Mouse (Mus musculus): Measurements from ENCODE around the gene Zfp664. TPM values are rescaled to one million over a fixed set of nuclear protein-coding genes. Genes with fewer than 3 reads are reported as not detected.

Gene Zfp664
- polyA plus RNA-seq, 1 experiment = 54.0 TPM

DNA sequence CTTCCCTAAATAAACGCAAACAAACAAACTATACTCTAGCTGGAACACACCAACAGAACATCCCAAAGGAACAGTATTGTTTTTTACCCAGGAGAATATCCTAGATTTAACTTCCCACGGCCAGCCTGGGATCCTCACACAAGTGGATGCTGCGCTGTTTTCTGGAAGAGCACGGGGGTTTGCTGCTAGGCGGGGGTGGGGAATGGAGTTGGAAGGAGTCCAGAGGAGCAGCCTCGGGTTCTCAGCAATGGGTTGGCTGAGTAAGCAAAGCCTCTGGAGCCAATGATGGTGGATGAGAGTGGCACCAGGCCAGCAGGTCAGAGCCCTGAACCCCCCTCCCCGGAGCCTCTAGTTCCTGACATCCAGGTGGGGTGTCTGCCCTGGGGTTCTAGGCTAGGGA lies 72.1 kb downstream of the Zfp664 start:
- H3K4me3 ChIP-seq (ENCODE audit: insufficient read depth, low read length) = no peak overlapping the region
- no peak for TF ChIP-seq POLR2A (IDR thresholded peaks at IDR 0.05; ENCODE audit: low read depth, low read length)
- TF ChIP-seq CTCF (IDR thresholded peaks at IDR 0.05; ENCODE audit: borderline replicate concordance, insufficient read depth, low read length) = no peak

GRCm38 (mm10) chr5:124943181-124943792 lies 80.8 kb downstream of the Zfp664 start:
- H3K4me3 ChIP-seq (ENCODE audit: insufficient read depth, low read length) = no peak overlapping the region
- no peaks in the 10 kb centered on the region for H3K4me1 ChIP-seq (ENCODE audit: control insufficient read depth, insufficient read depth, low read length)
- no peak for TF ChIP-seq POLR2A (IDR thresholded peaks at IDR 0.05; ENCODE audit: low read depth, low read length)
- no peak for TF ChIP-seq CTCF (IDR thresholded peaks at IDR 0.05; ENCODE audit: borderline replicate concordance, insufficient read depth, low read length)
- H3K27ac ChIP-seq (ENCODE audit: insufficient read depth, low read length) = no peak overlapping the region

More for the DNA sequence above, 72.1 kb downstream of the Zfp664 start:
- Histone ChIP-seq H3K4me1 (ENCODE audit: control insufficient read depth, insufficient read depth, low read length) (no peaks in the 10 kb centered on the region), H3K27ac (ENCODE audit: insufficient read depth, low read length) (no peak overlapping the region)

GRCm38 (mm10) chr5:124943793-124944383 lies 81.4 kb downstream of the Zfp664 start:
- no peak overlapping the region for H3K4me3 ChIP-seq (ENCODE audit: insufficient read depth, low read length)
- H3K27ac ChIP-seq (ENCODE audit: insufficient read depth, low read length) = no peak overlapping the region
- H3K4me1 ChIP-seq (ENCODE audit: control insufficient read depth, insufficient read depth, low read length) = no peaks in the 10 kb centered on the region
- TF ChIP-seq POLR2A (IDR thresholded peaks at IDR 0.05; ENCODE audit: low read depth, low read length) (no peak), CTCF (IDR thresholded peaks at IDR 0.05; ENCODE audit: borderline replicate concordance, insufficient read depth, low read length) (peak; percentile 50; the same call in 1 of the 2 replicates)

GRCm38 (mm10) chr5:124944384-124944783 lies 81.9 kb downstream of the Zfp664 start:
- H3K4me3 ChIP-seq (ENCODE audit: insufficient read depth, low read length) = no peak overlapping the region
- H3K4me1 ChIP-seq (ENCODE audit: control insufficient read depth, insufficient read depth, low read length) = no peaks in the 10 kb centered on the region
- no peak overlapping the region for H3K27ac ChIP-seq (ENCODE audit: insufficient read depth, low read length)
- TF ChIP-seq POLR2A (IDR thresholded peaks at IDR 0.05; ENCODE audit: low read depth, low read length) = no peak
- no peak for TF ChIP-seq CTCF (IDR thresholded peaks at IDR 0.05; ENCODE audit: borderline replicate concordance, insufficient read depth, low read length)

GRCm38 (mm10) chr5:124945046-124945445 lies 82.6 kb downstream of the Zfp664 start:
- Histone ChIP-seq H3K27ac (ENCODE audit: insufficient read depth, low read length) (no peak overlapping the region), H3K4me3 (ENCODE audit: insufficient read depth, low read length) (no peak overlapping the region), H3K4me1 (ENCODE audit: control insufficient read depth, insufficient read depth, low read length) (no peaks in the 10 kb centered on the region)
- TF ChIP-seq POLR2A (IDR thresholded peaks at IDR 0.05; ENCODE audit: low read depth, low read length) = no peak
- TF ChIP-seq CTCF (IDR thresholded peaks at IDR 0.05; ENCODE audit: borderline replicate concordance, insufficient read depth, low read length) = no peak

GRCm38 (mm10) chr5:124950623-124951278 lies 88.3 kb downstream of the Zfp664 start:
- Histone ChIP-seq H3K27ac (ENCODE audit: insufficient read depth, low read length) (peak overlapping the region; percentile 70), H3K4me1 (ENCODE audit: control insufficient read depth, insufficient read depth, low read length) (no peaks in the 10 kb centered on the region; the same call in 1 of the 2 replicates), H3K4me3 (ENCODE audit: insufficient read depth, low read length) (no peak overlapping the region)
- TF ChIP-seq CTCF (IDR thresholded peaks at IDR 0.05; ENCODE audit: borderline replicate concordance, insufficient read depth, low read length) (no peak), POLR2A (IDR thresholded peaks at IDR 0.05; ENCODE audit: low read depth, low read length) (no peak)

DNA sequence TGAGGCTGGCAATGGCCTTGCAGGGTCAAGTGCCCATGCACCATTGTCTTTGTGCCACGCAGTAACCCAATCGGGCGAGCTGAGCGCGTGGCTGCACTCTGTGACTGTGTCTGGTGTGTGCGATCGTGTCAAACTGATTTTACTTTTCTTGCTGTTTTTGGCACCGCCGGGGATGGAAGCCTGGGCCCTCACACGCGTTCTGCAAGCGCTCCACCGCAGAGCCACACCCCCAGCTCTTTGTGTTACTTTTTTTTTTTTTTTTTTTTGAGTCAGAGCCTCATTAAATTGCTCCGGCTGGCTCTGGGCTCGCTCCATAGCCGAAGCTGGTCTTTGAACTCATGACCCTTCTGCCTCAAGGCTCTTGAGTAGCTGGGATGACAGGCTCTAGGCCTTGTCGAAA lies 88.8 kb downstream of the Zfp664 start:
- Histone ChIP-seq H3K4me3 (ENCODE audit: insufficient read depth, low read length) (no peak overlapping the region), H3K27ac (ENCODE audit: insufficient read depth, low read length) (peak overlapping the region; percentile 70), H3K4me1 (ENCODE audit: control insufficient read depth, insufficient read depth, low read length) (no peaks in the 10 kb centered on the region; the same call in 1 of the 2 replicates)
- TF ChIP-seq POLR2A (IDR thresholded peaks at IDR 0.05; ENCODE audit: low read depth, low read length) = no peak
- TF ChIP-seq CTCF (IDR thresholded peaks at IDR 0.05; ENCODE audit: borderline replicate concordance, insufficient read depth, low read length) = no peak

Other genes starting within 250 kb of the Zfp664 start
- 46.6 and 50.4 TPM in 2 replicates for gene Atp6v0a2, start 234.1 kb upstream of the Zfp664 start, polyA plus RNA-seq (2011; ENCODE audit: insufficient read length, low read depth, missing spikeins)
- 0.25 and 0.30 TPM in 2 replicates for gene Dnah10, start 137.6 kb upstream of the Zfp664 start, polyA plus RNA-seq (2011; ENCODE audit: insufficient read length, low read depth, missing spikeins)
- 1.5 and 2.6 TPM in 2 replicates for gene Ccdc92, start 267 bp upstream of the Zfp664 start, polyA plus RNA-seq (2011; ENCODE audit: insufficient read length, low read depth, missing spikeins)
- 1.2 and 7.7 TPM in 2 replicates for gene Rflna, start 140.5 kb downstream of the Zfp664 start, polyA plus RNA-seq (2011; ENCODE audit: insufficient read length, low read depth, missing spikeins)